Mouse (Mus musculus) lung, postnatal 0 days (tissue): Measurements from ENCODE around the gene Med28. TPM values are rescaled to one million over a fixed set of nuclear protein-coding genes. Genes with fewer than 3 reads are reported as not detected.

Experiments used
- ATAC-seq: fragments of 200-750 bp; cut with Nextera tagmentation; 2 replicates; pipeline ENCODE4 v1.8.0; 2017; ENCODE audit warnings: moderate library complexity
- DNase-seq: peaks from one replicate; pipeline ENCODE4 v3.0.0-alpha.2; 2016; ENCODE audit warnings: low spot score
- H3K27ac ChIP-seq: fragments of 300-500 bp; sonication (generic); 2 replicates; pipeline ENCODE4 v1.5.1; 2014; ENCODE audit warnings: antibody characterized with exemption, mild to moderate bottlenecking, low read length, mixed read lengths
- H3K27me3 ChIP-seq: fragments of 300-500 bp; sonication (generic); replicated peaks from 2 replicates; pipeline ENCODE4 v1.6.1; 2014; ENCODE audit warnings: low read length, mixed read lengths; ENCODE audit not compliant: insufficient read depth
- H3K36me3 ChIP-seq: fragments of 300-500 bp; sonication (generic); 2 replicates; pipeline ENCODE4 v1.6.1; 2014; ENCODE audit warnings: low read length, mixed read lengths; ENCODE audit not compliant: insufficient read depth
- H3K4me1 ChIP-seq: fragments of 300-500 bp; sonication (generic); 2 replicates; pipeline ENCODE4 v1.6.1; 2014; ENCODE audit warnings: antibody characterized with exemption, low read depth, low read length, mixed read lengths; ENCODE audit not compliant: insufficient read depth
- H3K4me2 ChIP-seq: fragments of 300-500 bp; sonication (generic); replicated peaks from 2 replicates; pipeline ENCODE4 v1.6.1; 2014; ENCODE audit warnings: low read depth, mild to moderate bottlenecking, low read length, moderate library complexity, mixed read lengths
- H3K4me3 ChIP-seq: fragments of 300-500 bp; sonication (generic); 2 replicates; pipeline ENCODE4 v1.5.1; 2014; ENCODE audit warnings: low read depth, low read length
- H3K9ac ChIP-seq: fragments of 300-500 bp; sonication (generic); replicated peaks from 2 replicates; pipeline ENCODE4 v1.6.1; 2014; ENCODE audit warnings: low read depth, mild to moderate bottlenecking
- H3K9me3 ChIP-seq: fragments of 300-500 bp; sonication (generic); 2 replicates; pipeline ENCODE4 v1.6.1; 2016; ENCODE audit warnings: low read length, mixed read lengths
- CTCF ChIP-seq: IDR thresholded peaks from 2 replicates; pipeline ENCODE4 v1.5.1; 2016; ENCODE audit warnings: antibody characterized with exemption, mild to moderate bottlenecking
- EP300 ChIP-seq: IDR thresholded peaks from 2 replicates; pipeline ENCODE4 v1.6.1; 2016; ENCODE audit warnings: antibody characterized with exemption, mild to moderate bottlenecking, control low read depth
- WGBS: fragments of 180-500 bp; shearing (Covaris S2); extraction: QIAGEN DNeasy Blood & Tissue Kit; methylation state at CpG from one replicate; pipeline ENCODE4 v1.1.7; 2014; 5-methylcytosine and 5-hydroxymethylcytosine counted together
- polyA plus RNA-seq: library from polyadenylated mRNA; unstranded; fragments of >200 nt; fragmentation: Nextera tagmentation; extraction: Ambion mirVana; gene quantifications from 2 replicates; pipeline ENCODE4 v1.2.1, GENCODE M21; 2015

The Med28 gene
- polyA plus RNA-seq, 1 experiment from 2014 or later = 182 TPM

- TF ChIP-seq EP300 (no peak), CTCF (no peak)
- no peaks in the 10 kb centered on the region for H3K9me3 ChIP-seq
- no peak overlapping the region for H3K4me3 ChIP-seq
- H3K4me2 ChIP-seq = no peak overlapping the region
- H3K4me1 ChIP-seq = no peaks in the 10 kb centered on the region
- H3K27ac ChIP-seq = no peak overlapping the region
- H3K9ac ChIP-seq = no peak overlapping the region
- H3K36me3 ChIP-seq = peaks cover 12% of the 10 kb centered on the region
- DNase-seq = no peak
- no peaks in the 10 kb centered on the region for H3K27me3 ChIP-seq
- WGBS = 92% methylated on average over 10 of the region's 10 CpGs
- ATAC-seq = no peak
Observed at GRCm38 (mm10) chr5:45515151-45515743, 4.8 kb upstream of the Med28 start.

GRCm38 (mm10) chr5:45520809-45521110, 731 bp downstream of the Med28 start:
- Histone ChIP-seq H3K27me3 (no peaks in the 10 kb centered on the region), H3K9me3 (no peaks in the 10 kb centered on the region), H3K4me3 (peak overlapping the region; percentile 98), H3K4me2 (peak overlapping the region; percentile 78), H3K4me1 (peaks cover 3% of the 10 kb centered on the region; the same call in 1 of the 2 replicates), H3K27ac (no peak overlapping the region), H3K36me3 (peaks cover 10% of the 10 kb centered on the region; the same call in 1 of the 2 replicates), H3K9ac (peak overlapping the region; percentile 87)
- TF ChIP-seq EP300 (no peak), CTCF (no peak)
- ATAC-seq = no peak
- 3% methylated on average over 5 of the region's 5 CpGs for WGBS
- no peak for DNase-seq

GRCm38 (mm10) chr5:45521601-45522000, 1.6 kb downstream of the Med28 start:
- DNase-seq (no peak), ATAC-seq (no peak)
- H3K27me3 ChIP-seq = no peaks in the 10 kb centered on the region
- WGBS = 88% methylated on average over 6 of the region's 6 CpGs
- H3K36me3 ChIP-seq = peaks cover 13% of the 10 kb centered on the region; the same call in 1 of the 2 replicates
- no peak overlapping the region for H3K9ac ChIP-seq
- no peak overlapping the region for H3K27ac ChIP-seq
- H3K4me3 ChIP-seq = no peak overlapping the region
- H3K4me2 ChIP-seq = no peak overlapping the region
- peaks cover 3% of the 10 kb centered on the region; the same call in 1 of the 2 replicates for H3K4me1 ChIP-seq
- H3K9me3 ChIP-seq = no peaks in the 10 kb centered on the region
- TF ChIP-seq EP300 (no peak), CTCF (no peak)

GRCm38 (mm10) chr5:45525101-45525500, 5.1 kb downstream of the Med28 start:
- no peak for ATAC-seq
- H3K4me2 ChIP-seq = no peak overlapping the region
- H3K4me1 ChIP-seq = peaks cover 3% of the 10 kb centered on the region; the same call in 1 of the 2 replicates
- H3K27ac ChIP-seq = no peak overlapping the region
- DNase-seq = no peak
- 93% methylated on average over 10 of the region's 10 CpGs for WGBS
- no peak overlapping the region for H3K4me3 ChIP-seq
- H3K9me3 ChIP-seq = no peaks in the 10 kb centered on the region
- H3K27me3 ChIP-seq = no peaks in the 10 kb centered on the region
- TF ChIP-seq EP300 = no peak
- TF ChIP-seq CTCF = no peak
- peaks cover 17% of the 10 kb centered on the region; the same call in 1 of the 2 replicates for H3K36me3 ChIP-seq
- no peak overlapping the region for H3K9ac ChIP-seq

GRCm38 (mm10) chr5:45526338-45526737, 6.3 kb downstream of the Med28 start:
- H3K36me3 ChIP-seq = peaks cover 17% of the 10 kb centered on the region
- WGBS = 88% methylated on average over 4 of the region's 4 CpGs
- H3K4me2 ChIP-seq = no peak overlapping the region
- no peak for ATAC-seq
- H3K4me1 ChIP-seq = peaks cover 3% of the 10 kb centered on the region; the same call in 1 of the 2 replicates
- H3K27me3 ChIP-seq = no peaks in the 10 kb centered on the region
- H3K27ac ChIP-seq = no peak overlapping the region
- TF ChIP-seq EP300 = no peak
- TF ChIP-seq CTCF = no peak
- no peak overlapping the region for H3K4me3 ChIP-seq
- no peak for DNase-seq
- no peaks in the 10 kb centered on the region for H3K9me3 ChIP-seq
- no peak overlapping the region for H3K9ac ChIP-seq

- no peaks in the 10 kb centered on the region for H3K9me3 ChIP-seq
- no peak overlapping the region for H3K9ac ChIP-seq
- peak; percentile 16 for DNase-seq
- no peak for ATAC-seq
- H3K27me3 ChIP-seq = no peaks in the 10 kb centered on the region
- TF ChIP-seq EP300 (no peak), CTCF (no peak)
- H3K4me3 ChIP-seq = no peak overlapping the region
- H3K27ac ChIP-seq = no peak overlapping the region
- H3K36me3 ChIP-seq = peaks cover 17% of the 10 kb centered on the region
- H3K4me2 ChIP-seq = no peak overlapping the region
- no peaks in the 10 kb centered on the region for H3K4me1 ChIP-seq
- WGBS = 81% methylated on average over 3 of the region's 3 CpGs
Observed at GRCm38 (mm10) chr5:45529696-45530095, 9.7 kb downstream of the Med28 start.
